Mouse (Mus musculus): Measurements from ENCODE around the gene Ncl.

GRCm38 (mm10) chr1:86345069-86345468, 14.1 kb downstream of the Ncl start:
- TF ChIP-seq CTCF (conservative IDR thresholded peaks at IDR 0.05; ENCODE audit: low read length) = no peak
- TF ChIP-seq NANOG (IDR thresholded peaks at IDR 0.05; ENCODE audit: borderline replicate concordance, low read length) = no peak
